ENCODE assay signal across 9 mouse cellular contexts in genomic region chr7:130936472-130936951, GRCm38 (mm10). TPM values are rescaled to one million over a fixed set of nuclear protein-coding genes. Genes with fewer than 3 reads are reported as not detected.
A peak's percentile ranks its signal among the peaks of the same experiment; 100 is the strongest.
DNase-seq lines count a peak whose midpoint lies in the region; ATAC-seq lines count a peak whose summit lies in the region.
"Had no signal": no experiment of that assay in that cellular context is flagged by ENCODE, and none has a peak within 500 bp of the region (broad histone marks: within the 10 kb centered on the region; RNA-seq: fewer than 3 reads in every experiment).

No protein-coding gene starts in this region.

- H3K4me2 ChIP-seq in kidney, embryonic 14.5 days (replicated peaks; ENCODE audit: low read depth, low read length) = peak overlapping the region; percentile 79

- DNase-seq in cerebellum, postnatal 10 days = peak; percentile 53 to 54
- no peak for DNase-seq in cerebellum, adult 8-10 months
- peak; percentile 33 for DNase-seq in embryo, embryonic 11 days
- DNase-seq in heart, embryonic 10.5 days (ENCODE audit: low spot score) = peak; percentile 69
- DNase-seq in lung, postnatal 14 days = peak; percentile 40
- no peak for DNase-seq in yolk sac, embryonic 10.5 days (ENCODE audit: low spot score)

- peaks cover 30% of the 10 kb centered on the region for H3K4me1 ChIP-seq in heart, embryonic 10.5 days
- H3K4me1 ChIP-seq in kidney, embryonic 14.5 days (ENCODE audit: control insufficient read depth, insufficient read depth, low read length) = peaks cover 11% of the 10 kb centered on the region

- 2% methylated on average over 49 of the region's 49 CpGs for WGBS in heart, embryonic 10.5 days
- WGBS in kidney, embryonic 14.5 days = under 1% methylated on average over 48 of the region's 49 CpGs

- H3K9ac ChIP-seq in kidney, embryonic 14.5 days (ENCODE audit: low read depth, low read length) = peak overlapping the region; percentile 53

- H3K36me3 ChIP-seq in heart, embryonic 10.5 days = no peaks in the 10 kb centered on the region
- no peaks in the 10 kb centered on the region for H3K36me3 ChIP-seq in kidney, embryonic 14.5 days (ENCODE audit: control insufficient read depth, insufficient read depth, low read length)

- peak overlapping the region; percentile 71 for H3K4me3 ChIP-seq in heart, embryonic 10.5 days
- H3K4me3 ChIP-seq in kidney, embryonic 14.5 days (ENCODE audit: low read length) = peak overlapping the region; percentile 51

- peak overlapping the region; percentile 74 for H3K27ac ChIP-seq in heart, embryonic 10.5 days
- no peak overlapping the region for H3K27ac ChIP-seq in kidney, embryonic 14.5 days (ENCODE audit: low read depth, low read length)

- ATAC-seq in kidney, embryonic 14.5 days (ENCODE audit: low FRiP score, low TSS enrichment) = peak; percentile 48
- ATAC-seq in erythroid progenitor cell, adult 5-6 weeks (replicated peaks; ENCODE audit: low FRiP score, poor library complexity, severe bottlenecking) = no peak

- H3K9me3 ChIP-seq in heart, embryonic 10.5 days = no peaks in the 10 kb centered on the region
- H3K9me3 ChIP-seq in kidney, embryonic 14.5 days (ENCODE audit: control insufficient read depth, low read length) = no peaks in the 10 kb centered on the region

- H3K27me3 ChIP-seq in heart, embryonic 10.5 days (ENCODE audit: insufficient read depth, poor library complexity, severe bottlenecking) = peaks cover 90% of the 10 kb centered on the region
- H3K27me3 ChIP-seq in kidney, embryonic 14.5 days (ENCODE audit: control insufficient read depth, insufficient read depth, low read length) = peaks cover 60% of the 10 kb centered on the region

RNA-seq across cellular contexts. Expression of gene Htra1, which starts 0.6 kb away (rescaled TPM):
- polyA plus RNA-seq in heart, embryonic 10.5 days (2016; fragmentation: Nextera tagmentation; extraction: Ambion mirVana) = 7.7 and 20.0 TPM in 2 replicates
- polyA plus RNA-seq in kidney, embryonic 14.5 days (2014; fragmentation: Nextera tagmentation; extraction: Ambion mirVana) = 2.0 and 3.0 TPM in 2 replicates
- not detected in 2 replicates for total RNA-seq in erythroid progenitor cell, adult 5-6 weeks (2015; ENCODE audit: low replicate concordance)
- total RNA-seq in erythroid progenitor cell, adult 5-6 weeks (2017; ENCODE audit: low replicate concordance) = not detected in 2 replicates
- total RNA-seq: hematopoietic stem cell, adult 5-6 weeks had no signal

Comparison
In these comparisons a context has a peak if more than half of its experiments do, and no peak if none do; other contexts are left out.
1. DNase-seq: peak in cerebellum, postnatal 10 days (2 of 2), embryo, embryonic 11 days (single experiment), heart, embryonic 10.5 days (single experiment) and lung, postnatal 14 days (single experiment); none in cerebellum, adult 8-10 months (single experiment) and yolk sac, embryonic 10.5 days (single experiment).